ENCODE assay signal across 9 mouse cellular contexts in the genomic region with DNA sequence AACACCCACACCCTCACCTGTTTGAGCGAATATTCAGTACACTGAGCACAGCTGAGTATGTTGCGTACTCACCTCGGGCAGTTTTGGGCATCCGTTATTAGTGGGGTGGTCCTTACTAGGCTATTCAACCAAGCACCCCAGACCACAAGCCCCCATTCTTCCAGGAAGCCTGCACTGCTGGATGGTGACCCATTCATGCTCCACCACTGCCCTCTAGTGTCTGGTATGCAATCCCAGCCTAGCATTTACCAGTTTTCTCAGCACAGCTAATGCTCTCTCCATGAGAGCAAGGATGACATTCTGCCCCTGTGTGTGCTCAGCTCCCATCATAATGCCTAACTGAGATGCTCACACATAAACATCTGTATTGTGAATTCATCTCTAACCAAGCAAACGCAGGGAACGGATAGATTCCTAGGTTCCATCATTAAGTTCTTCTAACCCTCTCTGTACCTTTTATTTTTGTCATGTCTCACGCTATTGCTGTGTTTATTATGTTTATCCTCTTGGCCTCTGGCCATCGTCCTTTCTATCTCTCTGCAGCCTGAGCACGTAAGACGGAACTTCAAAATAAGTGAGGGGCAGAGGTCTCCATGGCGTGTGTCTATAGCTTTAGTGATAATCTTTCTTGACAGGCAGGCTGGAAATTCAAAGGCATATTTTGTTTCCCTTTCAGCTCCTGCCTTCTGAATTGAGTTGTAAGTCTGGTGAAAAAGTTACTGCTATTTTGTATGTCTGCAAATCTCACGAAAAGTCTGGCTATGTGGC. TPM values are rescaled to one million over a fixed set of nuclear protein-coding genes. Genes with fewer than 3 reads are reported as not detected.
DNase-seq lines count a peak whose midpoint lies in the region; ATAC-seq lines count a peak whose summit lies in the region.
"Had no signal": no experiment of that assay in that cellular context is flagged by ENCODE, and none has a peak within 500 bp of the region (broad histone marks: within the 10 kb centered on the region; RNA-seq: fewer than 3 reads in every experiment).

No protein-coding gene starts in this region.

- ATAC-seq in cerebellum, adult (ENCODE audit: insufficient number of reproducible peaks, low FRiP score, low TSS enrichment): peak; percentile 65; the same call in 1 of the 2 replicates
- peak; percentile 65; the same call in 1 of the 2 replicates for ATAC-seq in forebrain, embryonic 12.5 days (ENCODE audit: low FRiP score)
- peak; percentile 85; the same call in 1 of the 2 replicates for ATAC-seq in hindbrain, embryonic 15.5 days (ENCODE audit: low FRiP score, low read depth)
- peak; percentile 74 for ATAC-seq in megakaryocyte, adult 5-6 weeks (ENCODE audit: poor library complexity, severe bottlenecking)

- H3K27me3 ChIP-seq in forebrain, embryonic 12.5 days: no peaks in the 10 kb centered on the region
- no peaks in the 10 kb centered on the region for H3K27me3 ChIP-seq in hindbrain, embryonic 15.5 days

- H3K36me3 ChIP-seq in forebrain, embryonic 12.5 days (replicated peaks): no peaks in the 10 kb centered on the region
- no peaks in the 10 kb centered on the region for H3K36me3 ChIP-seq in hindbrain, embryonic 15.5 days

- H3K4me3 ChIP-seq in forebrain, embryonic 12.5 days (replicated peaks): no peak overlapping the region
- H3K4me3 ChIP-seq in hindbrain, embryonic 15.5 days: no peak overlapping the region
- H3K4me3 ChIP-seq: megakaryocyte, embryonic 14.5 days had no signal

- no peaks in the 10 kb centered on the region for H3K4me1 ChIP-seq in forebrain, embryonic 12.5 days
- no peaks in the 10 kb centered on the region for H3K4me1 ChIP-seq in hindbrain, embryonic 15.5 days (replicated peaks)

- H3K9me3 ChIP-seq in forebrain, embryonic 12.5 days: no peaks in the 10 kb centered on the region
- no peaks in the 10 kb centered on the region for H3K9me3 ChIP-seq in hindbrain, embryonic 15.5 days

- DNase-seq in cerebellum, adult 11-12 months: no peak
- DNase-seq in c-Kit-negative CD71-positive TER-119-positive erythroid progenitor cells, embryonic 14.5 days (ENCODE audit: low read depth, low spot score): peak; percentile 26
- DNase-seq in left cerebral cortex, adult 11 months (ENCODE audit: low spot score): peak; percentile 30
- peak; percentile 65 for DNase-seq in retina, postnatal 7 days (ENCODE audit: low read depth, low spot score)

- H3K9ac ChIP-seq in forebrain, embryonic 12.5 days: no peak overlapping the region
- H3K9ac ChIP-seq in hindbrain, embryonic 15.5 days: no peak overlapping the region

- H3K27ac ChIP-seq in forebrain, embryonic 12.5 days: no peak overlapping the region
- no peak overlapping the region for H3K27ac ChIP-seq in hindbrain, embryonic 15.5 days (replicated peaks)

- 58% methylated on average over 12 of the region's 12 CpGs for WGBS in forebrain, embryonic 12.5 days
- 54% methylated on average over 12 of the region's 12 CpGs for WGBS in hindbrain, embryonic 15.5 days

- no peak overlapping the region for H3K4me2 ChIP-seq in forebrain, embryonic 12.5 days
- no peak overlapping the region for H3K4me2 ChIP-seq in hindbrain, embryonic 15.5 days

RNA-seq across cellular contexts. Expression of a gene that starts 17.0 kb away (rescaled TPM):
- polyA plus RNA-seq in forebrain, embryonic 12.5 days (2016; fragmentation: Nextera tagmentation; extraction: Ambion mirVana): 41.8 and 45.4 TPM in 2 replicates
- polyA plus RNA-seq in hindbrain, embryonic 15.5 days (2015; fragmentation: Nextera tagmentation; extraction: Ambion mirVana): 40.8 and 44.0 TPM in 2 replicates
- 20.1 and 22.1 TPM in 2 replicates for total RNA-seq in megakaryocyte, adult 5-6 weeks (2015)
- 12.8 and 17.2 TPM in 2 replicates for total RNA-seq in megakaryocyte, adult 5-6 weeks (2017)
